Mouse (Mus musculus) intestine, embryonic 15.5 days (tissue): ENCODE data around the gene Kntc1. TPM values are rescaled to one million over a fixed set of nuclear protein-coding genes. Genes with fewer than 3 reads are reported as not detected.

ENCODE experiments used
- ATAC-seq: fragments of 200-750 bp; cut with Nextera tagmentation; 2 replicates; pipeline ENCODE4 v1.8.0; 2017; ENCODE audit warnings: moderate TSS enrichment, moderate library complexity
- H3K27ac ChIP-seq: fragments of 300-500 bp; sonication (generic); 2 replicates; pipeline ENCODE4 v1.5.1; 2015; ENCODE audit warnings: mild to moderate bottlenecking, inconsistent platforms
- H3K27me3 ChIP-seq: fragments of 300-500 bp; sonication (generic); replicated peaks from 2 replicates; pipeline ENCODE4 v1.6.1; 2015; ENCODE audit warnings: inconsistent platforms
- H3K36me3 ChIP-seq: fragments of 300-500 bp; sonication (generic); 2 replicates; pipeline ENCODE4 v1.6.1; 2015; ENCODE audit warnings: inconsistent platforms
- H3K4me1 ChIP-seq: fragments of 300-500 bp; sonication (generic); replicated peaks from 2 replicates; pipeline ENCODE4 v1.6.1; 2015; ENCODE audit warnings: inconsistent platforms
- H3K4me2 ChIP-seq: fragments of 300-500 bp; sonication (generic); replicated peaks from 2 replicates; pipeline ENCODE4 v1.6.1; 2015; ENCODE audit warnings: mild to moderate bottlenecking, inconsistent platforms
- H3K4me3 ChIP-seq: fragments of 300-500 bp; sonication (generic); replicated peaks from 2 replicates; pipeline ENCODE4 v1.5.1; 2015; ENCODE audit warnings: inconsistent platforms
- H3K9ac ChIP-seq: fragments of 300-500 bp; sonication (generic); 2 replicates; pipeline ENCODE4 v1.6.1; 2015; ENCODE audit warnings: inconsistent platforms
- H3K9me3 ChIP-seq: fragments of 300-500 bp; sonication (generic); 2 replicates; pipeline ENCODE4 v1.6.1; 2016; ENCODE audit warnings: inconsistent platforms
- WGBS: fragments of 180-500 bp; shearing (Covaris S2); methylation state at CpG from one replicate; pipeline ENCODE4 v1.1.7; 2015; 5-methylcytosine and 5-hydroxymethylcytosine counted together
- polyA plus RNA-seq: library from polyadenylated mRNA; unstranded; fragments of >200 nt; fragmentation: Nextera tagmentation; extraction: Ambion mirVana; gene quantifications from 2 replicates; pipeline ENCODE4 v1.2.1, GENCODE M21; 2015

Kntc1 gene
- polyA plus RNA-seq, 1 experiment from 2014 or later = 19.7 TPM

GRCm38 (mm10) chr5:123820501-123821263 lies 71.2 kb downstream of the Kntc1 start:
- Histone ChIP-seq H3K4me3 (no peak overlapping the region), H3K27me3 (no peaks in the 10 kb centered on the region), H3K9ac (no peak overlapping the region), H3K36me3 (peaks cover 12% of the 10 kb centered on the region), H3K27ac (no peak overlapping the region), H3K9me3 (no peaks in the 10 kb centered on the region), H3K4me2 (no peak overlapping the region), H3K4me1 (no peaks in the 10 kb centered on the region)
- 62% methylated on average over 9 of the region's 9 CpGs for WGBS
- peak; percentile 45; the same call in 1 of the 2 replicates for ATAC-seq

GRCm38 (mm10) chr5:123821264-123821571 lies 71.7 kb downstream of the Kntc1 start:
- 82% methylated on average over 3 of the region's 3 CpGs for WGBS
- Histone ChIP-seq H3K4me2 (no peak overlapping the region), H3K36me3 (peaks cover 12% of the 10 kb centered on the region), H3K9ac (no peak overlapping the region), H3K27ac (no peak overlapping the region), H3K4me3 (no peak overlapping the region), H3K4me1 (no peaks in the 10 kb centered on the region), H3K9me3 (no peaks in the 10 kb centered on the region), H3K27me3 (no peaks in the 10 kb centered on the region)
- ATAC-seq = no peak

GRCm38 (mm10) chr5:123822706-123823105 lies 73.2 kb downstream of the Kntc1 start:
- Histone ChIP-seq H3K36me3 (peaks cover 12% of the 10 kb centered on the region), H3K9ac (no peak overlapping the region), H3K27ac (no peak overlapping the region), H3K27me3 (no peaks in the 10 kb centered on the region), H3K4me1 (no peaks in the 10 kb centered on the region), H3K9me3 (no peaks in the 10 kb centered on the region), H3K4me3 (no peak overlapping the region), H3K4me2 (no peak overlapping the region)
- no peak for ATAC-seq
- WGBS = 65% methylated on average over 7 of the region's 7 CpGs

GRCm38 (mm10) chr5:123827659-123828091 lies 78.2 kb downstream of the Kntc1 start:
- no peak overlapping the region for H3K4me2 ChIP-seq

GRCm38 (mm10) chr5:123832309-123832708 lies 82.8 kb downstream of the Kntc1 start:
- Histone ChIP-seq H3K4me1 (no peaks in the 10 kb centered on the region), H3K4me3 (no peak overlapping the region), H3K27ac (no peak overlapping the region), H3K9ac (no peak overlapping the region), H3K4me2 (no peak overlapping the region), H3K36me3 (no peaks in the 10 kb centered on the region), H3K27me3 (no peaks in the 10 kb centered on the region), H3K9me3 (no peaks in the 10 kb centered on the region)
- WGBS = 86% methylated on average over 7 of the region's 7 CpGs
- ATAC-seq = no peak

More at GRCm38 (mm10) chr5:123827659-123828091, 78.2 kb downstream of the Kntc1 start:
- no peak for ATAC-seq
- WGBS = 76% methylated on average over 6 of the region's 6 CpGs
- Histone ChIP-seq H3K36me3 (no peaks in the 10 kb centered on the region), H3K27me3 (no peaks in the 10 kb centered on the region), H3K9me3 (no peaks in the 10 kb centered on the region), H3K27ac (no peak overlapping the region), H3K4me1 (no peaks in the 10 kb centered on the region), H3K9ac (no peak overlapping the region), H3K4me3 (no peak overlapping the region)

GRCm38 (mm10) chr5:123834836-123835235 lies 85.3 kb downstream of the Kntc1 start:
- Histone ChIP-seq H3K4me1 (no peaks in the 10 kb centered on the region), H3K9ac (no peak overlapping the region), H3K36me3 (no peaks in the 10 kb centered on the region), H3K27me3 (no peaks in the 10 kb centered on the region), H3K9me3 (no peaks in the 10 kb centered on the region), H3K4me2 (no peak overlapping the region), H3K27ac (no peak overlapping the region), H3K4me3 (no peak overlapping the region)
- WGBS = 81% methylated on average over 3 of the region's 3 CpGs
- no peak for ATAC-seq

GRCm38 (mm10) chr5:123837371-123837770 lies 87.9 kb downstream of the Kntc1 start:
- whole genome bisulfite sequencing = 42% methylated on average over 4 of the region's 4 CpGs
- no peak overlapping the region for H3K27ac ChIP-seq
- H3K4me2 ChIP-seq = no peak overlapping the region
- ATAC-seq = no peak
- no peaks in the 10 kb centered on the region for H3K27me3 ChIP-seq
- H3K9ac ChIP-seq = no peak overlapping the region
- no peaks in the 10 kb centered on the region for H3K36me3 ChIP-seq
- no peak overlapping the region for H3K4me3 ChIP-seq
- no peaks in the 10 kb centered on the region for H3K9me3 ChIP-seq
- H3K4me1 ChIP-seq = no peaks in the 10 kb centered on the region

GRCm38 (mm10) chr5:123842221-123842934 lies 92.9 kb downstream of the Kntc1 start:
- H3K4me3 ChIP-seq = no peak overlapping the region
- H3K4me1 ChIP-seq = 0 out of 2 replicates have a peak, but pooled peaks cover 2% of the 10 kb centered on the region
- no peak overlapping the region for H3K9ac ChIP-seq
- WGBS = 54% methylated on average over 11 of the region's 11 CpGs
- ATAC-seq = no peak
- no peak overlapping the region for H3K27ac ChIP-seq
- H3K9me3 ChIP-seq = no peaks in the 10 kb centered on the region
- H3K4me2 ChIP-seq = no peak overlapping the region
- H3K27me3 ChIP-seq = no peaks in the 10 kb centered on the region
- no peaks in the 10 kb centered on the region for H3K36me3 ChIP-seq

GRCm38 (mm10) chr5:123842935-123843282 lies 93.4 kb downstream of the Kntc1 start:
- Histone ChIP-seq H3K9ac (no peak overlapping the region), H3K27ac (no peak overlapping the region), H3K36me3 (no peaks in the 10 kb centered on the region), H3K4me2 (no peak overlapping the region), H3K4me3 (no peak overlapping the region), H3K27me3 (no peaks in the 10 kb centered on the region), H3K9me3 (no peaks in the 10 kb centered on the region), H3K4me1 (0 out of 2 replicates have a peak, but pooled peaks cover 2% of the 10 kb centered on the region)
- 65% methylated on average over 3 of the region's 3 CpGs for WGBS
- ATAC-seq = no peak

GRCm38 (mm10) chr5:123843816-123844215 lies 94.3 kb downstream of the Kntc1 start:
- 54% methylated on average over 4 of the region's 4 CpGs for WGBS
- no peak overlapping the region for H3K4me2 ChIP-seq
- H3K27ac ChIP-seq = no peak overlapping the region
- ATAC-seq = no peak
- H3K9ac ChIP-seq = no peak overlapping the region
- H3K36me3 ChIP-seq = no peaks in the 10 kb centered on the region
- 0 out of 2 replicates have a peak, but pooled peaks cover 2% of the 10 kb centered on the region for H3K4me1 ChIP-seq
- H3K27me3 ChIP-seq = no peaks in the 10 kb centered on the region
- no peak overlapping the region for H3K4me3 ChIP-seq
- no peaks in the 10 kb centered on the region for H3K9me3 ChIP-seq

- H3K27me3 ChIP-seq = no peaks in the 10 kb centered on the region
- H3K9ac ChIP-seq = no peak overlapping the region
- 78% methylated on average over 14 of the region's 14 CpGs for WGBS
- no peaks in the 10 kb centered on the region for H3K9me3 ChIP-seq
- no peak for ATAC-seq
- H3K27ac ChIP-seq = no peak overlapping the region
- no peak overlapping the region for H3K4me3 ChIP-seq
- no peak overlapping the region for H3K4me2 ChIP-seq
- H3K4me1 ChIP-seq = 0 out of 2 replicates have a peak, but pooled peaks cover 2% of the 10 kb centered on the region
- no peaks in the 10 kb centered on the region for H3K36me3 ChIP-seq
Measured at GRCm38 (mm10) chr5:123844316-123844715, 94.8 kb downstream of the Kntc1 start.

- Histone ChIP-seq H3K27me3 (no peaks in the 10 kb centered on the region), H3K36me3 (no peaks in the 10 kb centered on the region), H3K4me1 (no peaks in the 10 kb centered on the region), H3K9ac (no peak overlapping the region), H3K9me3 (no peaks in the 10 kb centered on the region), H3K4me2 (no peak overlapping the region), H3K27ac (no peak overlapping the region), H3K4me3 (no peak overlapping the region)
- WGBS = 34% methylated on average over 2 of the region's 2 CpGs
- ATAC-seq = no peak
Measured at GRCm38 (mm10) chr5:123851398-123851797, 101.9 kb downstream of the Kntc1 start.
